Mouse (Mus musculus) erythroid progenitor cell, adult 5-6 weeks (primary cell): ENCODE measurements around the gene Shkbp1. TPM values are rescaled to one million over a fixed set of nuclear protein-coding genes. Genes with fewer than 3 reads are reported as not detected.

Experiments used
- ATAC-seq: replicated peaks from 2 replicates; pipeline ENCODE4 v1.8.0; 2016; ENCODE audit warnings: moderate number of reproducible peaks, mild to moderate bottlenecking, moderate TSS enrichment, inconsistent platforms; ENCODE audit not compliant: poor library complexity, low FRiP score, severe bottlenecking
- total RNA-seq, 2 experiments: library from RNA; stranded (forward) in 1 of 2; stranded (reverse) in 1 of 2; fragments of 150-400 nt in 1 of 2; fragments of 186-747, 209-891 nt in 1 of 2; gene quantifications; 2 replicates each; pipeline versions ENCODE4 v1.2.3 to v1.2.4; 2015 to 2017; ENCODE audit warnings: low replicate concordance in 2 of 2

Gene Shkbp1
- total RNA-seq, 2 experiments from 2014 or later = 5.1 to 20.5 TPM

DNA sequence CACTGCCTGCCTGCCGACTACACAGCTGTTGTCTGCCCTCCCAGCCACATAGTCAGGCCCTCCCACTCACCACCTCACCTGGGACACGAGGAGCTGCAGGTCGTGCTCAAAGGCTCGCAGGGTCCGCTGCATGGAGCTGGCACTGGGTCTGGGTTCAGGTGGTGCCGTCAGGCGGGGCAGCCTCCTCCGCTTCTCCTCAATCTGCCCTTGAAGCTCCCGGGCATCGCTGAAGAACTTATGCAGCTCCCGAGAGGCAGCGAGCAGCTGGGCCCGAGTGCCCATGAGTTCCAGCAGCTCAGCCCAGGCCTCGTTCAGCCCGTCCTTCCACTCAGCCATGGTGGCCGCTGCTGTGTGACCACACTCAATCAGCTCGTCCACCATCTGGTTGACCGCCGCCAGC, 13.3 kb upstream of the Shkbp1 start:
- no peak for ATAC-seq

DNA sequence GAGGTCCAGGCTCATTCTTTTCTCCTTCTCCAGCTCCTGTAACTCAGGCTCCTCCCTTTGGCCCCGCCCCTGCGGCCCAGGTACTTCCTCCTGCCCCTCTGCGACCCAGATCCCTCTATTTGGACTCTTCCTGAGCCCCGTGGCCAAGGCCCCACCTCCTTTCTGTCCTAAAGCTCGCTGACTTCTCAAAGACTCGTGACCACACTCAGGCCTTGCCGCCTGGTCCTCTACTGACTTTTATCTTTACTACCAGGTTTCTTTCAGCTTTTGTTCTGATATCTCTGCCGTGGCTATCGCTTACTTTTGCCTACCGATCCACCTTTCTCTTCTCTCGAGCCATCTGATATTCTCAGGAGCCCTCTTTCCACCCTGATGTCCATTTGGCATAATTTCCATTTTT, 12.2 kb upstream of the Shkbp1 start:
- no peak for ATAC-seq

DNA sequence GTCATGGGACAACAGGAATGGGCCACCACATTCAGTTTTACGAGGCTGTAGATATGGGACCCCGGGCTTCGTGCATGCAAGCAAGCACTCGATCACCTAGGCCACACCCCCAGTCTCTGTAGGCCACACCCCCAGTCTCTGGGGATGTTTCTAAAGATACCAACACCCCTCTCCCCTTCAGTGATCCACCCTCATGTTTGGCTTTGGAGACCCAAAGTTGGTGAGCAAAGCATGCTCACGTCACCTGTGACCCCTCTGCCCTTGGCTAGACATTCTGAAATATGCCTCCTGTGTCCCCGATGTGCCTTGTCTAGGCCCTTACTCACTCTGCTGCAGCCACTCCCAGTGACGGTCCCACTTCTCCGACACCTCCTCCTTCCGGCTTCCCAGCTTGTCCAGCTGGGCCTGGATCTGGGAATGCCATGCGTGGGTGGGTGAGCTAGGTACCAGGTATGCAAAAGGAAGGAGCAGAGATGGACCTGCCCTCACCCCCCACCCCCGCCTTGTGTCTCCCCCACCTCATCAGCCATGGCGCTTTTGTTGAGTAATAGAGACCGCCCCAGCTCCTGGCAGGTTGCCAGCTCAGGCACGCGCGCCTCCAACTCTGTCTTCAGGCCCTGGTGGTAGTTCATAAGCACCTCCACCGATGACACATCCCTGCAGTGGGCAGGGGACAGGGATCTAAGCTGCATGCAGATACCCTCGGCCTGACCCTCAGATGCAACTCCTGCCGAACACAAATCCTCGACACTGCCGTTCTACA, 10.4 kb upstream of the Shkbp1 start:
- ATAC-seq = no peak

- no peak for ATAC-seq
Observed at GRCm38 (mm10) chr7:27364379-27364778, 8.6 kb upstream of the Shkbp1 start.

DNA sequence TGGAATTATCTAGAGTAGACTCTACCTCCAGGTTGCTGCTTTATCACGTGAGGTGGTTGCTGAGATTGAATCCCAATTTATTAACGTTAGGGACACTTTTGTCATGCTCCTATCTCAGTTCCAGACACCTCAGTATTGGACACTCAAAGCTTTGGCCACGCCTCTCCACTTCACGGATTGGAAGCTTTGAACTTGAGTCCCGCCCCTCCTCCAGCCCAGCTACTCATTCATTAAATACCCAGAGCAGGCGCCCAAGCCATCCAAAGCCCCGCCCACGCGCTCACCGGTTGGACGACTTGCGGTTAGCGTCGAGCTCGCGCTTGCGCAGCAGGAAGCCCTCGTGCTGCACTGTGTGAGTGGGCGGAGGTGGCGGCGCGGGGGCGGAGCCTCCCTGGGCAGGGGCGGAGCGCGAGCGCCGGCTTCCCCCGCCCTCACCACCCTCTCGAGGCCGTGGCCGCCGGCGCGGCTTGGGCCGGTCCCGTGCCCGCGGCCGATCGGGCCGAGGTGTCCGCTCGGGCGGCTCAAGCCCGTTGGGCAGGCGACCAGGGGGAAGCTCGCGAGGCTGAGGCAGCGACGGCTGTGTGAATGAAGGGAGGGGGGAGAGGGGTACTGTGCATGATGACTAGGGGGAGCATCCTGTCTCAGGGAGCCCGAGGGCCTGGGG, 5.6 kb upstream of the Shkbp1 start:
- peak; percentile 97 for ATAC-seq

- no peak for ATAC-seq
Observed at GRCm38 (mm10) chr7:27360749-27361148, 4.9 kb upstream of the Shkbp1 start.

DNA sequence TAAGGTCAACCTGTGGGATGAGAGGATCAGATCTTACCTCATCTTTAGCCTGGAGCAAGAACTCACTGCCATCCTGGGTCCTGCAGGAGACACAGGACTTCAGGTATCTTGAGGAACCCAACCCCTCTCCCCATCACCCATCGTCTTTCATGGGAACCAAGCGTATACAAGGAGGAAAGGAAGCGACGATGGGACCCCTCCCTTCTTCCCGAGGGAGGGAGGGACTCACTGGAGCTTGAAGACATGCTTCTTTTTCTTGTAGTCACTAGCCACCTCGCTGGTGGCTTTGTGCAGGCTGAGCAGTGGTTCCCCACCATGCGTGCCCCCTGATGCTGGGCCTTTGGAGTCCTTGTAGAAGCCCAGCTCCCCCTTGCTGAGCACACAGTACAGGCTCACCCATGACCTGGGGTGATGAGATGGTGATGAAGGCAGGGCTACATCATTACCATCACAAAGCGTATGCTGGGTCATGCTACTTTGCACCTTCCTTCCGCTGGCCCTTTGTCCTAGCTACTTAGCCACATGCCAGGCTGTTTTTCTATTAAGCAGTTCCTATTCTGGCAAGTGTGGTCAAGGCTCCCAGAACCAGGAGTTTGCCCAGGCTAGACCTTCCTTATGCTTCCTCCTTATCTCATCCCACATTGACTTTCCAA, 4.0 kb upstream of the Shkbp1 start:
- ATAC-seq = no peak

DNA sequence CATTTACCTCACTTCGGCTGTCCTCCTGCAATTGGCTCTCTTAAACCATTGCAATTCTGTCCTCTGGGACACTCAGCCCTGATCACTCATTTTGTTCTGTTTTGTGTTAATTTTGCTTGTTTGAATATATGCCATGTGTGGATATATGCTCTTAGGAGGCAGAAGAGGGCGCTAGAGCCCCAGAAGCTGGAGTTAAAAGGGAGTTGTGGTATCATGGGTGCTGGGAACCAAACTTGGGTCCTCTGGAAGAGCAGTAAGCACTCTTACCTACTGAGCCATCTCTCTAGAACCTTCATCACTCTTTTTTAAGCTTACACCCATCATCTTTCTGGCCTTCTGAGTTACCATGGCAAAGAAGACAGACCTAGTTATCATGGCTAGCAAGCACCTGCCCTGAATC, 3.3 kb upstream of the Shkbp1 start:
- no peak for ATAC-seq

DNA sequence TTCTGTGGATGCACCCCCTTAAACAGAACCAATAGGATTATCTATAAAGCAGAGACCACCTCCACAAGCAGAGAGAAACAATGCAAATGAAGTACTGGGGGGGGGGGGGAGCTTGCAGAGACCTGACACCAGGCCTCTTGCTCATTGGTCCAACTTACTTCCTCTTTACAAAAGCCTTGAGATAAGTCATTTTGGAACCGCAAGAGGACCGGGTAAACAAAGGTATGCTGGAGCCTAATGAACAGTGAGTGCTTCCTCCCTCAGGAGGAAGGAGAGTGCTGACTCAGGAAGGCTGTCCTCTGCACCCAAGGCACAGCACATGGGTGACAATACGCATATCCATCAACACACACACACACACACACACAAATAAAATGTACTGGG, 1.8 kb upstream of the Shkbp1 start:
- ATAC-seq = no peak

- ATAC-seq = no peak
Observed at GRCm38 (mm10) chr7:27356861-27357594, 1.2 kb upstream of the Shkbp1 start, which contains the start of gene Gm20479. Gene Gm20479, minus strand, starts transcription at chr7:27357419.

DNA sequence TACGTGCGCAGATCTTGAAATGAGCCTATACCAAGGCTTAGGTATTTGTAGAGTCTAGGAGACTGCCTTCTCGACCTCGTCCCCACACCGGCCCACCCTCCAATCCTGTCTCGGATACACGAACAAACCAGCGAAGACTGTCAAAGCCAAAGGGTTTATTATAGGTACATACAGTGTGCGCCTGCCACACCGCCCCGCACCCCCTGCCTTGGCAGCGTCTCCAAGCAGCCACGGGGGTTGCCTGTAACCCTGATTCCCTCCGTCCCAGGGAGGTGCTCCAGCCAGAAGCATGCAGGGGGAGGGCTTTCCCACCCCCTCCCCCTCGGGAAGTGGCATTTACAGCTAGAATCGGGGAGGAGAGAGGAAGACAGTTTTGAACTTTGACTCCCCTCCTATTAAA, 429 bp upstream of the Shkbp1 start:
- ATAC-seq = peak; percentile 47

GRCm38 (mm10) chr7:27355261-27355660, 558 bp downstream of the Shkbp1 start:
- ATAC-seq = peak; percentile 13

DNA sequence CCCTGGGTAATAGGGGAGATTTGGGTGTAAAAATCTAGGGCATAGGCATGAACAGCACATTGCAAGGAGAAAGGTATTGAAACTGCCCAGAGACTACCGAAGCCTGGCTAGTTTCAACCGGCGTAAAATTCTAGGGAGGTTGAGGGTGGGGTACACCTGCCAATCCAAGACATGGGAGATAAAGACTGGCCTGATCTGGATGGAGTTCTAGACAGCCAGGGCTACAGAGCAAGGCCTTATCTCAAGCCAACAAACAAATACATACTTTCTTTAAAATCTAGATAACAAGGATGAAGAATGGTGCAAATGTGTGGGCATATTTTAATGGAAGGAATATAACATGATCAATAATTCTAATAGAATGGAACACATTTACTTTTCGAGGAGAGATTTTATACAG, 1.0 kb downstream of the Shkbp1 start:
- ATAC-seq = no peak

DNA sequence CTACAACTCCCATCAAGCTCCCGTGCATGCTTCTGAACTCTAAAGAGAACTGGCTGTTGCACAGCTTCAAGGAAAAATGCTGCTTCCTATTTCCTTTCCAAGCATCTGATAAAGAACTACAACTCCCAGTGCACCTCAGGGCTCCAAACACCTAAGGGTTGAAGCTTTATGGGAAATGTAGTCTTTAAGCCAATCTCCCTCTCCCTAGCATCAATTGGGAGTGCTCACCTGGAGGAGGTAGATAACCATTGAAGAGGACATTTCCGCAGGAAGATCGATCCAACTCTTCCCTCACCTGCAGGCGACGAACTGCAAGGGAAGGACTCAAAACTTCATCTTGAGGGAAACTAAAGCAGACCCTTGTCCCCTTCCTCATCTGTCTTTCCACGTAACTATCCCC, 1.7 kb downstream of the Shkbp1 start:
- ATAC-seq = 0 out of 2 replicates have a peak, but pooled peaks have one; percentile 28

DNA sequence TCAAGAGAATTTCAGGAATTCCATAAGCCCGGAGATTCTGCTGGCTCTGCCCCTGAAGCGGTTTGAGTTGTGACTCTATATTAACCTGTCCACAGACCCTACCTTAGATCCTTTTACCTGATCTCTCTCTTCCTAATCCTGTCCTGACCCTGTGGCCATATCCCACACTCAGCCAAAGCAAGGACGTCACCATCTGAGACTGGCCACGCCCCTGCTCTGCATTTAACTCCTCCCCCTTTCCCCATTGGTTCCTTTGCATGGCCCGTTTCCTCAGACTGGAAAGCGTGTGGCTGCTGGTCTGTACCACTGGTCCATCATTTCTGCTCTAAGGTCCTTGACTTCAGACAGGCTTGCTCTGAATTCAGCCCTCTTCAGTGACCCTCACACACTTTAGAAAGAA, 10.4 kb downstream of the Shkbp1 start:
- ATAC-seq = no peak

DNA sequence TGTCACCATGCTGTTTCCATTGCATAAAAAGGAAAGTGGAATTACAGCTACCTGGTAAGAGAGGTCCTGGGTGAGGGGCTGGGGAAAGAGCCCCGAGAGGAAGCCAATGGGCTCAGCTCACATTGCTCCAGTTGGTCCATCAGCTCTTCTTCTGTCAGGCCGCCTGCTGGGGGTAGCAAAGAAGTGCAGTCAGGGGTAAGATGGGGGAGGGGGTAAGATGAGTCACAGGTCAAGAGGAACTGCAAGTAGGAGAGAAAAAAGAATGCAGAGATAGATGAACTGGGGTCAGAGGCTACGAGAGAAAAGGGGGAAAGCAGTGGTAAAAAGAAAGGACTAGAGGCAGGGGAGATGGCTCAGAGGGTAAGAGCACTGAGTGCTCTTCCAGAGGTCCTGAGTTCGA, 13.2 kb downstream of the Shkbp1 start:
- no peak for ATAC-seq

- ATAC-seq = no peak
Observed at GRCm38 (mm10) chr7:27339519-27339918, 16.3 kb downstream of the Shkbp1 start.

DNA sequence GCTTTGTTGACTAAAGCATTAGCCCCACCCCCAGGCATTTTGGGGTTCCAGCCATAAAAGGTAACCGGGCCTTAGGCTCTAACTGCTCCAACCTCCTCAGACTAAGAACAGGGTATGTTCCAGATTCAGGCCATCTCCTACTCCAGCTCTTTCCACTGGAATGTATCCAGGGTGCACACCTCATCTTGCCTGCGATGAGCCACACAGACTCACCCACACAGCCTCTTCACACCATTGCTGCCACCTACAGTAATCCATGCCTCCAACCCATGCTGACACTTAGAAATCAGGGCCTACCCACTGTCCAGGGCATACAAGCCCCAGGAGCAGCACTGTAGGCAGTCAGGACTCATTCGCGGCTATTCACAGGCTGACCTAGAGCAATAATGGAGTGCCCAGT, 16.7 kb downstream of the Shkbp1 start:
- no peak for ATAC-seq

DNA sequence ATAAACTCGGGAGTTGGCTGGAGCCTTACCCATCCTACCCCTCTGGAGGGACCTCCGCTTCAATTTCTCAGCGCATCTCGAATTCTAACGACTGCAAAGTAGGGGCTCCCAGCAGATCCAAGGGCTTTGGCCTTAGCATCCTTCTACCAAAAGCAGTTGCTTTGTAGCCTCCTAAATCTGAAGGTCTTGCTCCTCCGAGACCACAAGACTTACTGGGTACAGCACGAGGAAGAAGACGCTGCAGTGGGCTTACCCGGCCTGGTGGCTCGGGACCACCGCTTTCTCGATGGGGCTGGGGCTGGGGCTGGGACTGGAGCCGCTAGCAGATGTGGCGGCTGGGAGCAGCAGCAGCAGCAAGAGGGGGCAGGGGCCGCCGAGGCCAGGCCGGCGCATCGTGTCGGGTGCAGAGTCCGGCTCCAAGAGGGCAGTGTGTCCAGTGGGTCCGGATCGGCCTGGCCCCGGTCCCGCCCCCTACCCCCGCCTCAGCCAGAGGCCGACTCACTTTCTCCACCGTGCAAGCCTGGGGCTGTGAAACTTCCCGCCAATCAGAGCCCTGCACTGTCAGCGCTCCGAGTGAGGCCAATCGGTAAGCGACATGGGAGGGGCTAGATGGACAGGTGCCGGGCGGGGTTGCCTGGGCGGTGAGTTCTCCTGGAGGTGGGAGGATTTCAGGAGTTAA, 18.5 kb downstream of the Shkbp1 start, which contains the start of gene Ltbp4:
Gene Ltbp4 (minus strand): TSS at position 518 of the 679 bp plus-strand sequence.
- no peak for ATAC-seq
